Mouse (Mus musculus) lung, embryonic 14.5 days (tissue): ENCODE data around the gene Olfr93. TPM values are rescaled to one million over a fixed set of nuclear protein-coding genes. Genes with fewer than 3 reads are reported as not detected.
"Not testable (repeated sequence)": the region's sequence is repeated elsewhere in the genome, so short reads cannot be mapped to it uniquely, and the experiment has no call there.

Source experiments
- ATAC-seq: fragments of 200-750 bp; cut with Nextera tagmentation; 2 replicates; pipeline ENCODE4 v1.8.0; 2017; ENCODE audit warnings: mild to moderate bottlenecking, moderate TSS enrichment, moderate library complexity; ENCODE audit not compliant: insufficient read depth
- DNase-seq: peaks from one replicate; pipeline ENCODE4 v3.0.0-alpha.2; 2015
- H3K27ac ChIP-seq: fragments of 300-500 bp; sonication (generic); 2 replicates; pipeline ENCODE4 v1.5.1; 2014; ENCODE audit warnings: low read depth, mild to moderate bottlenecking, moderate library complexity
- H3K27me3 ChIP-seq: fragments of 300-500 bp; sonication (generic); 2 replicates; pipeline ENCODE4 v1.6.1; 2014; ENCODE audit warnings: low read length, control low read depth; ENCODE audit not compliant: insufficient read depth
- H3K36me3 ChIP-seq: fragments of 300-500 bp; sonication (generic); 2 replicates; pipeline ENCODE4 v1.6.1; 2014; ENCODE audit warnings: control low read depth; ENCODE audit not compliant: insufficient read depth
- H3K4me1 ChIP-seq: fragments of 300-500 bp; sonication (generic); 2 replicates; pipeline ENCODE4 v1.6.1; 2014; ENCODE audit warnings: antibody characterized with exemption, control low read depth; ENCODE audit not compliant: insufficient read depth
- H3K4me2 ChIP-seq: fragments of 300-500 bp; sonication (generic); 2 replicates; pipeline ENCODE4 v1.6.1; 2014; ENCODE audit warnings: mild to moderate bottlenecking
- H3K4me3 ChIP-seq: fragments of 300-500 bp; sonication (generic); 2 replicates; pipeline ENCODE4 v1.5.1; 2014; ENCODE audit warnings: low read depth, low read length
- H3K9ac ChIP-seq: fragments of 300-500 bp; sonication (generic); 2 replicates; pipeline ENCODE4 v1.6.1; 2014
- H3K9me3 ChIP-seq: fragments of 300-500 bp; sonication (generic); 2 replicates; pipeline ENCODE4 v1.6.1; 2016; ENCODE audit warnings: low read depth, low read length, control low read depth
- CTCF ChIP-seq: IDR thresholded peaks from 2 replicates; pipeline ENCODE4 v1.5.1; 2016; ENCODE audit warnings: antibody characterized with exemption, low read depth
- WGBS: fragments of 180-500 bp; shearing (Covaris S2); extraction: QIAGEN DNeasy Blood & Tissue Kit; methylation state at CpG from one replicate; pipeline ENCODE4 v1.1.7; 2014; 5-methylcytosine and 5-hydroxymethylcytosine counted together
- polyA plus RNA-seq: library from polyadenylated mRNA; unstranded; fragments of >200 nt; fragmentation: Nextera tagmentation; extraction: Ambion mirVana; gene quantifications from 2 replicates; pipeline ENCODE4 v1.2.1, GENCODE M21; 2014

The Olfr93 gene
- polyA plus RNA-seq, 1 experiment from 2014 or later: not detected

- Histone ChIP-seq H3K36me3 (no peaks in the 10 kb centered on the region), H3K4me2 (no peak overlapping the region), H3K9me3 (no peaks in the 10 kb centered on the region), H3K4me3 (no peak overlapping the region), H3K27ac (no peak overlapping the region), H3K9ac (no peak overlapping the region), H3K4me1 (no peaks in the 10 kb centered on the region), H3K27me3 (peaks cover 25% of the 10 kb centered on the region)
- no peak for DNase-seq
- no peak for ATAC-seq
- no peak for TF ChIP-seq CTCF
Observed at GRCm38 (mm10) chr17:37193032-37193431, 31.7 kb upstream of the Olfr93 start.

GRCm38 (mm10) chr17:37190711-37191110 lies 29.4 kb upstream of the Olfr93 start:
- no peak for TF ChIP-seq CTCF
- H3K9ac ChIP-seq: no peak overlapping the region
- DNase-seq: peak; percentile 45
- no peaks in the 10 kb centered on the region for H3K9me3 ChIP-seq
- 30% methylated on average over 2 of the region's 2 CpGs for WGBS
- H3K4me1 ChIP-seq: no peaks in the 10 kb centered on the region
- no peak overlapping the region for H3K4me2 ChIP-seq
- H3K27me3 ChIP-seq: peaks cover 4% of the 10 kb centered on the region; the same call in 1 of the 2 replicates
- H3K36me3 ChIP-seq: no peaks in the 10 kb centered on the region
- ATAC-seq: no peak
- no peak overlapping the region for H3K4me3 ChIP-seq
- no peak overlapping the region for H3K27ac ChIP-seq

- Histone ChIP-seq H3K27me3 (no peaks in the 10 kb centered on the region), H3K4me1 (no peaks in the 10 kb centered on the region), H3K4me2 (no peak overlapping the region), H3K9me3 (no peaks in the 10 kb centered on the region), H3K27ac (no peak overlapping the region), H3K36me3 (no peaks in the 10 kb centered on the region), H3K4me3 (no peak overlapping the region), H3K9ac (no peak overlapping the region)
- DNase-seq (no peak), ATAC-seq (no peak)
- 35% methylated on average over 6 of the region's 6 CpGs for WGBS
- no peak for TF ChIP-seq CTCF
Observed at GRCm38 (mm10) chr17:37185474-37185873, 24.2 kb upstream of the Olfr93 start.

GRCm38 (mm10) chr17:37131366-37131765 lies 29.9 kb downstream of the Olfr93 start:
- WGBS: 64% methylated on average over 4 of the region's 4 CpGs
- H3K27ac ChIP-seq, ATAC-seq, H3K9ac ChIP-seq, H3K36me3 ChIP-seq, H3K4me1 ChIP-seq, H3K9me3 ChIP-seq, DNase-seq, H3K4me3 ChIP-seq, H3K27me3 ChIP-seq, H3K4me2 ChIP-seq: not testable (repeated sequence)

- no peak for TF ChIP-seq CTCF
- ATAC-seq: no peak
- 80% methylated on average over 2 of the region's 2 CpGs for WGBS
- no peak within 1 kb of the TSS for H3K4me3 ChIP-seq
- no peak within 1 kb of the TSS for H3K9ac ChIP-seq
- DNase-seq: no peak
- no peaks in the 10 kb centered on the region for H3K36me3 ChIP-seq
- H3K27me3 ChIP-seq: no peaks in the 10 kb centered on the region
- no peak within 1 kb of the TSS for H3K27ac ChIP-seq
- H3K4me2 ChIP-seq: no peak within 1 kb of the TSS
- H3K4me1 ChIP-seq: no peaks in the 10 kb centered on the region
- no peaks in the 10 kb centered on the region for H3K9me3 ChIP-seq
Observed at GRCm38 (mm10) chr17:37119988-37120387, 41.3 kb downstream of the Olfr93 start, which contains the start of gene Olfr92. Gene Olfr92 (minus strand): TSS chr17:37120088.

GRCm38 (mm10) chr17:37098178-37098577 lies 63.1 kb downstream of the Olfr93 start, which contains the start of gene Olfr91:
Gene Olfr91 (minus strand): TSS chr17:37098278.
- ATAC-seq: no peak
- TF ChIP-seq CTCF: no peak
- DNase-seq: no peak

GRCm38 (mm10) chr17:37093289-37093688 lies 68.0 kb downstream of the Olfr93 start:
- H3K4me3 ChIP-seq: no peak overlapping the region
- no peak for TF ChIP-seq CTCF
- H3K27me3 ChIP-seq: no peaks in the 10 kb centered on the region
- no peak overlapping the region for H3K27ac ChIP-seq
- H3K36me3 ChIP-seq: no peaks in the 10 kb centered on the region
- no peak for ATAC-seq
- no peak for DNase-seq
- H3K4me2 ChIP-seq: no peak overlapping the region
- WGBS: 67% methylated on average over 5 of the region's 5 CpGs
- no peaks in the 10 kb centered on the region for H3K4me1 ChIP-seq
- no peak overlapping the region for H3K9ac ChIP-seq
- H3K9me3 ChIP-seq: no peaks in the 10 kb centered on the region

More at GRCm38 (mm10) chr17:37098178-37098577, 63.1 kb downstream of the Olfr93 start, which contains the start of gene Olfr91:
- Histone ChIP-seq H3K27me3 (no peaks in the 10 kb centered on the region), H3K4me3 (no peak within 1 kb of the TSS), H3K4me1 (no peaks in the 10 kb centered on the region), H3K9me3 (no peaks in the 10 kb centered on the region), H3K4me2 (no peak within 1 kb of the TSS), H3K9ac (no peak within 1 kb of the TSS), H3K27ac (no peak within 1 kb of the TSS), H3K36me3 (no peaks in the 10 kb centered on the region)
- WGBS: 82% methylated on average over 1 of the region's 1 CpGs

GRCm38 (mm10) chr17:37092198-37092597 lies 69.1 kb downstream of the Olfr93 start:
- TF ChIP-seq CTCF: no peak
- Histone ChIP-seq H3K4me1 (no peaks in the 10 kb centered on the region), H3K9ac (no peak overlapping the region), H3K27ac (no peak overlapping the region), H3K4me2 (no peak overlapping the region), H3K36me3 (no peaks in the 10 kb centered on the region), H3K9me3 (no peaks in the 10 kb centered on the region), H3K27me3 (no peaks in the 10 kb centered on the region), H3K4me3 (no peak overlapping the region)
- ATAC-seq (no peak), DNase-seq (no peak)
- 58% methylated on average over 1 of the region's 1 CpGs for WGBS

Other genes starting within 250 kb of the Olfr93 start
- 0.35 and 0.53 TPM in 2 replicates for gene Rnf39, start 218.6 kb downstream of the Olfr93 start, polyA plus RNA-seq
- 116 and 123 TPM in 2 replicates for gene Ppp1r11, start 209.8 kb downstream of the Olfr93 start, polyA plus RNA-seq
- gene Znrd1, start 202.9 kb downstream of the Olfr93 start, polyA plus RNA-seq: 102 and 109 TPM in 2 replicates
- gene Znrd1as, start 202.9 kb downstream of the Olfr93 start, polyA plus RNA-seq: 5.1 and 6.9 TPM in 2 replicates
- not detected in 2 replicates for gene 2410137M14Rik, start 180.3 kb downstream of the Olfr93 start, polyA plus RNA-seq
- gene H2-M5, start 172.0 kb downstream of the Olfr93 start, polyA plus RNA-seq: 0.17 and 0.22 TPM in 2 replicates
- 77.5 and 80.7 TPM in 2 replicates for gene Zfp57, start 160.3 kb downstream of the Olfr93 start, polyA plus RNA-seq
- 0.11 and 0.13 TPM in 2 replicates for gene Mog, start 138.1 kb downstream of the Olfr93 start, polyA plus RNA-seq
- 7.0 and 8.8 TPM in 2 replicates for gene Gabbr1, start 115.5 kb downstream of the Olfr93 start, polyA plus RNA-seq
- gene Olfr90, start 73.0 kb downstream of the Olfr93 start, polyA plus RNA-seq: 0.34 TPM in 1 of 2 replicates, not detected in the other
- 0.07 TPM in 1 of 2 replicates, not detected in the other for gene Olfr91, start 63.2 kb downstream of the Olfr93 start, polyA plus RNA-seq
- not detected in 2 replicates for gene Olfr92, start 41.4 kb downstream of the Olfr93 start, polyA plus RNA-seq
- gene Ubd, start 32.4 kb upstream of the Olfr93 start, polyA plus RNA-seq: not detected in 2 replicates
- not detected in 2 replicates for gene Olfr94, start 39.5 kb upstream of the Olfr93 start, polyA plus RNA-seq
- not detected in 2 replicates for gene Olfr95, start 51.6 kb upstream of the Olfr93 start, polyA plus RNA-seq
- not detected in 2 replicates for gene Olfr96, start 58.7 kb upstream of the Olfr93 start, polyA plus RNA-seq
- gene Olfr97, start 75.8 kb upstream of the Olfr93 start, polyA plus RNA-seq: not detected in 2 replicates
- gene Olfr98, start 102.3 kb upstream of the Olfr93 start, polyA plus RNA-seq: not detected in 2 replicates
- gene H2-M3, start 108.7 kb upstream of the Olfr93 start, polyA plus RNA-seq: 1.0 and 1.2 TPM in 2 replicates
- not detected in 2 replicates for gene Olfr99, start 122.0 kb upstream of the Olfr93 start, polyA plus RNA-seq
- gene Olfr101, start 142.8 kb upstream of the Olfr93 start, polyA plus RNA-seq: not detected in 2 replicates
- gene Olfr102, start 155.6 kb upstream of the Olfr93 start, polyA plus RNA-seq: not detected in 2 replicates
- gene Olfr103, start 178.2 kb upstream of the Olfr93 start, polyA plus RNA-seq: not detected in 2 replicates
- gene Olfr104-ps, start 198.1 kb upstream of the Olfr93 start, polyA plus RNA-seq: not detected in 2 replicates
- gene Olfr105-ps, start 217.5 kb upstream of the Olfr93 start, polyA plus RNA-seq: not detected in 2 replicates
- gene Olfr106-ps, start 228.9 kb upstream of the Olfr93 start, polyA plus RNA-seq: not detected in 2 replicates
- not detected in 2 replicates for gene Olfr107, start 237.7 kb upstream of the Olfr93 start, polyA plus RNA-seq